Mouse (Mus musculus): Measurements from ENCODE around the gene Ackr3. TPM values are rescaled to one million over a fixed set of nuclear protein-coding genes. Genes with fewer than 3 reads are reported as not detected.

Ackr3 gene
- polyA plus RNA-seq, 1 experiment from 2014 or later, result 14.6 TPM

DNA sequence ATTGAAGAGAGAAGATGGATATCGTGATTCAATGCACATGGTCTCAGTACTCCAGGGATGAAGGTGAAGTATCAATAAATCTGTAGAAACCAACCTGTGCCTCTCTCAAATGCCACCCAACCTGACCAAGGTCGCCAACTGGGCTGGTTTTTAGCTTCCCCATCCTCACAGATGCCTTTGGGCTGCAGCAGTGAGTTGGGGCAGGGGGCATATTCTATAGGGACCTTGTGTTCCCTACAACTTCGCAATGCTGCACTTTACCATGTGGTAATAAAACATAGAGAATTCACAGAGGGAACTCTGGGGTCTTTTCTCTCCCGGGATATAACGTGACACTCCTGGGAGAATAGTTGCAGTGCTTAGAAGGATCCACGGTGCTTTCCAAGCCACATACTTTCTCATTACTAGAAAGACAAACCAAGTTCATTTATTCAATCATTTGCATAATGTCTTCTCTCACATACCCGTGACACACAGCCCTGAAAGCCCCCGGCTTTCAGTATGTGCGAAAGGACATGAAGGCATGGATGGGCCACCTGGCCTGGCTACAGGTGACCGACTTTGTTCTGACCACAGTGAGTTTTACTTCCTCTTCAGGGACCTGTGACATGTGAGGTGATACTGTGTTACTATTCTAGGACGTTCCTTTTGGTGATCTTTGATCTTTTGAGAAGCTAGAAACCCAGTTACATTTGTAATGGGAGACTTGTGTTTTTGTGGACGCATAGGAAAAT is 22.6 kb upstream of the Ackr3 start:
- H3K4me3 ChIP-seq (ENCODE audit: low read depth, low read length), result no peak overlapping the region
- no peak for DNase-seq (ENCODE audit: low spot score)
- H3K36me3 ChIP-seq (ENCODE audit: control insufficient read depth, insufficient read depth, low read length), result no peaks in the 10 kb centered on the region
- no peak overlapping the region for H3K9ac ChIP-seq (ENCODE audit: low read length)
- no peak overlapping the region for H3K27ac ChIP-seq (replicated peaks)
- H3K9me3 ChIP-seq (ENCODE audit: control insufficient read depth, low read length), result no peaks in the 10 kb centered on the region
- WGBS, result 85% methylated on average over 12 of the region's 12 CpGs
- TF ChIP-seq EP300 (optimal IDR thresholded peaks at IDR 0.05) (no peak), CTCF (IDR thresholded peaks at IDR 0.05; ENCODE audit: low read depth) (no peak)
- H3K4me2 ChIP-seq (replicated peaks; ENCODE audit: low read depth), result no peak overlapping the region
- no peaks in the 10 kb centered on the region for H3K4me1 ChIP-seq (replicated peaks; ENCODE audit: control insufficient read depth, insufficient read depth)
- no peak for ATAC-seq (ENCODE audit: low FRiP score, low TSS enrichment)
- no peaks in the 10 kb centered on the region for H3K27me3 ChIP-seq (ENCODE audit: control insufficient read depth, insufficient read depth, low read length)

DNA sequence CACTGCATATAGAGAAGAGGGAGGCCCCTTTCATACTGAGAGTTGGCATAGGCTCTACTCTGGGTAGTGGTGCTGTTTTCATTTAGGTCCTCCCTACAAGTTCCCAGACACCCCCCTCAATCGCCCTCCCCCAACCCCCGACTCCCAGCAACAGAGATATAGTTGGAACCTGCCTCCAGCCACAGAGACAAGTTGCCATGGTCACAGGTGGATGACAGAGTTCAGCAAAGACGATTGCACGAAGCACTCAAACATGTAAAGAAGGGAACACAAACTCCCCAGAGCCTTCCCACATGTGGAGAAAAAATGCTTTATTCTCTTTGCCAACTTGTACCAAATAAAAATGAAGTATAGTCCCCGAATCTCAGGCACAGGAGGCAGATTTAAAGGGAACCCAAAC is 21.3 kb upstream of the Ackr3 start:
- no peak overlapping the region for H3K4me3 ChIP-seq (ENCODE audit: low read depth, low read length)
- H3K9ac ChIP-seq (ENCODE audit: low read length), result no peak overlapping the region
- H3K27me3 ChIP-seq (ENCODE audit: control insufficient read depth, insufficient read depth, low read length), result no peaks in the 10 kb centered on the region
- DNase-seq (ENCODE audit: low spot score) (no peak), ATAC-seq (ENCODE audit: low FRiP score, low TSS enrichment) (no peak)
- no peaks in the 10 kb centered on the region for H3K4me1 ChIP-seq (replicated peaks; ENCODE audit: control insufficient read depth, insufficient read depth)
- H3K36me3 ChIP-seq (ENCODE audit: control insufficient read depth, insufficient read depth, low read length), result no peaks in the 10 kb centered on the region
- no peak for TF ChIP-seq CTCF (IDR thresholded peaks at IDR 0.05; ENCODE audit: low read depth)
- no peak for TF ChIP-seq EP300 (optimal IDR thresholded peaks at IDR 0.05)
- H3K4me2 ChIP-seq (replicated peaks; ENCODE audit: low read depth), result no peak overlapping the region
- no peaks in the 10 kb centered on the region for H3K9me3 ChIP-seq (ENCODE audit: control insufficient read depth, low read length)
- 74% methylated on average over 5 of the region's 5 CpGs for WGBS
- no peak overlapping the region for H3K27ac ChIP-seq (replicated peaks)

- H3K27ac ChIP-seq (replicated peaks), result no peak overlapping the region
- no peaks in the 10 kb centered on the region for H3K9me3 ChIP-seq (ENCODE audit: control insufficient read depth, low read length)
- H3K4me3 ChIP-seq (ENCODE audit: low read depth, low read length), result no peak overlapping the region
- ATAC-seq (ENCODE audit: low FRiP score, low TSS enrichment), result no peak
- TF ChIP-seq EP300 (optimal IDR thresholded peaks at IDR 0.05) (no peak), CTCF (IDR thresholded peaks at IDR 0.05; ENCODE audit: low read depth) (no peak)
- no peak for DNase-seq (ENCODE audit: low spot score)
- 53% methylated on average over 6 of the region's 6 CpGs for WGBS
- no peaks in the 10 kb centered on the region for H3K36me3 ChIP-seq (ENCODE audit: control insufficient read depth, insufficient read depth, low read length)
- no peak overlapping the region for H3K4me2 ChIP-seq (replicated peaks; ENCODE audit: low read depth)
- no peaks in the 10 kb centered on the region for H3K27me3 ChIP-seq (ENCODE audit: control insufficient read depth, insufficient read depth, low read length)
- no peaks in the 10 kb centered on the region for H3K4me1 ChIP-seq (replicated peaks; ENCODE audit: control insufficient read depth, insufficient read depth)
- H3K9ac ChIP-seq (ENCODE audit: low read length), result no peak overlapping the region
Measured at GRCm38 (mm10) chr1:90183602-90184001, 20.2 kb upstream of the Ackr3 start.

GRCm38 (mm10) chr1:90186173-90186572 is 17.6 kb upstream of the Ackr3 start:
- no peaks in the 10 kb centered on the region for H3K27me3 ChIP-seq (ENCODE audit: control insufficient read depth, insufficient read depth, low read length)
- H3K4me1 ChIP-seq (replicated peaks; ENCODE audit: control insufficient read depth, insufficient read depth), result no peaks in the 10 kb centered on the region
- 47% methylated on average over 4 of the region's 4 CpGs for WGBS
- ATAC-seq (ENCODE audit: low FRiP score, low TSS enrichment) (peak; percentile 76), DNase-seq (ENCODE audit: low spot score) (no peak)
- H3K36me3 ChIP-seq (ENCODE audit: control insufficient read depth, insufficient read depth, low read length), result no peaks in the 10 kb centered on the region
- no peak overlapping the region for H3K9ac ChIP-seq (ENCODE audit: low read length)
- H3K4me3 ChIP-seq (ENCODE audit: low read depth, low read length), result no peak overlapping the region
- TF ChIP-seq CTCF (IDR thresholded peaks at IDR 0.05; ENCODE audit: low read depth) (no peak), EP300 (optimal IDR thresholded peaks at IDR 0.05) (no peak)
- no peak overlapping the region for H3K27ac ChIP-seq (replicated peaks)
- no peaks in the 10 kb centered on the region for H3K9me3 ChIP-seq (ENCODE audit: control insufficient read depth, low read length)
- H3K4me2 ChIP-seq (replicated peaks; ENCODE audit: low read depth), result no peak overlapping the region

- 90% methylated on average over 5 of the region's 5 CpGs for WGBS
- no peak for TF ChIP-seq CTCF (IDR thresholded peaks at IDR 0.05; ENCODE audit: low read depth)
- Histone ChIP-seq H3K4me3 (ENCODE audit: low read depth, low read length) (no peak overlapping the region), H3K9ac (ENCODE audit: low read length) (no peak overlapping the region), H3K36me3 (ENCODE audit: control insufficient read depth, insufficient read depth, low read length) (no peaks in the 10 kb centered on the region), H3K4me2 (replicated peaks; ENCODE audit: low read depth) (no peak overlapping the region), H3K9me3 (ENCODE audit: control insufficient read depth, low read length) (no peaks in the 10 kb centered on the region), H3K27ac (replicated peaks) (no peak overlapping the region), H3K4me1 (replicated peaks; ENCODE audit: control insufficient read depth, insufficient read depth) (no peaks in the 10 kb centered on the region), H3K27me3 (ENCODE audit: control insufficient read depth, insufficient read depth, low read length) (no peaks in the 10 kb centered on the region)
- DNase-seq (ENCODE audit: low spot score) (no peak), ATAC-seq (ENCODE audit: low FRiP score, low TSS enrichment) (no peak)
Measured at GRCm38 (mm10) chr1:90186874-90187273, 16.9 kb upstream of the Ackr3 start.

DNA sequence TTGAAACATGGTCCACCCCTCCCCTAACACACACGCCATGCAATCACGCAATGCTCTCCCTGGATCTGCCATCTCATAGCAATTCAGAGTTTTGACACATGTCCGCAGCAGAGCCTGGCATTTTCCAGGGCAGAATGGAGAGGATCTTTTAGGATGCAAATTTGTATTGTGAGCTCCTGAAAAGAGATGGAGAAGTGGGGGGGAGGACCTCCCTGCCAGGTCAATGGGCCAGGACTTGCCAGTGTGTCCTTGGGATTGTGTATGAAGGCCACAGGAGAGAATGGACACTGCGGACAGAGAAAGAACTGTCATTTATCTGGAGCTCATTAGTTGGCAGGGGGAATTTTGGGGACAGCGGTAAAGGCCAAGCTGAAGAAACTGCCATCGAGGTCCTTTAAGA is 14.7 kb upstream of the Ackr3 start:
- no peak overlapping the region for H3K27ac ChIP-seq (replicated peaks)
- DNase-seq (ENCODE audit: low spot score) (no peak), ATAC-seq (ENCODE audit: low FRiP score, low TSS enrichment) (no peak)
- no peaks in the 10 kb centered on the region for H3K27me3 ChIP-seq (ENCODE audit: control insufficient read depth, insufficient read depth, low read length)
- 91% methylated on average over 6 of the region's 6 CpGs for WGBS
- H3K36me3 ChIP-seq (ENCODE audit: control insufficient read depth, insufficient read depth, low read length), result no peaks in the 10 kb centered on the region
- no peak overlapping the region for H3K4me3 ChIP-seq (ENCODE audit: low read depth, low read length)
- H3K9ac ChIP-seq (ENCODE audit: low read length), result no peak overlapping the region
- H3K9me3 ChIP-seq (ENCODE audit: control insufficient read depth, low read length), result no peaks in the 10 kb centered on the region
- no peaks in the 10 kb centered on the region for H3K4me1 ChIP-seq (replicated peaks; ENCODE audit: control insufficient read depth, insufficient read depth)
- H3K4me2 ChIP-seq (replicated peaks; ENCODE audit: low read depth), result no peak overlapping the region
- TF ChIP-seq CTCF (IDR thresholded peaks at IDR 0.05; ENCODE audit: low read depth) (no peak), EP300 (optimal IDR thresholded peaks at IDR 0.05) (no peak)
